Mouse (Mus musculus) B cell, adult 67 days (primary cell): ENCODE measurements around the gene 4933409G03Rik. TPM values are rescaled to one million over a fixed set of nuclear protein-coding genes. Genes with fewer than 3 reads are reported as not detected.

Source experiments
- total RNA-seq, 2 experiments: library from RNA; stranded (reverse); gene quantifications; 4 replicates each; pipeline ENCODE4 v1.2.4; 2023

The 4933409G03Rik gene
- total RNA-seq, result not detected

GRCm38 (mm10) chr2:68582113-68582512, at the start of gene 4933409G03Rik:
Gene 4933409G03Rik, plus strand, starts transcription at chr2:68582413.

GRCm38 (mm10) chr2:68656186-68656585, 74.0 kb downstream of the 4933409G03Rik start, which contains the start of gene 4932414N04Rik:
Gene 4932414N04Rik, plus strand, starts transcription at chr2:68656486.

Other genes with a start within 250 kb of the 4933409G03Rik start
- gene Stk39, start 110.1 kb upstream of the 4933409G03Rik start, total RNA-seq, result 1 to 10 TPM in 1 of 2 experiments, under 1 TPM in 1; 0.50 to 1.9 TPM
- not detected for gene 4932414N04Rik, start 74.1 kb downstream of the 4933409G03Rik start, total RNA-seq